Mouse (Mus musculus): ENCODE data around the gene Srbd1. TPM values are rescaled to one million over a fixed set of nuclear protein-coding genes. Genes with fewer than 3 reads are reported as not detected.

Gene Srbd1
- total RNA-seq, 2 experiments from 2014 or later: 13.0 to 13.6 TPM

- DNase-seq (ENCODE audit: low spot score in 2 of 2): no peak
These were observed 158.8 kb downstream of the Srbd1 start for GRCm38 (mm10) chr17:85986181-85986580.

GRCm38 (mm10) chr17:85985131-85985530 is 159.8 kb downstream of the Srbd1 start:
- no peak for DNase-seq (ENCODE audit: low spot score in 2 of 2)

- DNase-seq (ENCODE audit: low spot score in 2 of 2): no peak
These were observed 162.7 kb downstream of the Srbd1 start for GRCm38 (mm10) chr17:85982271-85982670.

- DNase-seq (ENCODE audit: low spot score in 2 of 2): no peak
These were observed 163.1 kb downstream of the Srbd1 start for GRCm38 (mm10) chr17:85981869-85982268.

- no peak for DNase-seq (ENCODE audit: low spot score in 2 of 2)
These were observed 166.1 kb downstream of the Srbd1 start for GRCm38 (mm10) chr17:85978876-85979275.

GRCm38 (mm10) chr17:85975077-85975476 is 169.9 kb downstream of the Srbd1 start:
- DNase-seq (ENCODE audit: low spot score in 2 of 2): no peak

GRCm38 (mm10) chr17:85974591-85974990 is 170.4 kb downstream of the Srbd1 start:
- no peak for DNase-seq (ENCODE audit: low spot score in 2 of 2)

GRCm38 (mm10) chr17:85971120-85971519 is 173.9 kb downstream of the Srbd1 start:
- no peak for DNase-seq (ENCODE audit: low spot score in 2 of 2)

GRCm38 (mm10) chr17:85961653-85962052 is 183.3 kb downstream of the Srbd1 start:
- DNase-seq (ENCODE audit: low spot score in 2 of 2): no peak

- DNase-seq (ENCODE audit: low spot score in 2 of 2): no peak
These were observed 193.2 kb downstream of the Srbd1 start for GRCm38 (mm10) chr17:85951771-85952170.

GRCm38 (mm10) chr17:85949919-85950505 is 195.0 kb downstream of the Srbd1 start:
- no peak for DNase-seq (ENCODE audit: low spot score in 2 of 2)

GRCm38 (mm10) chr17:85948911-85949909 is 195.8 kb downstream of the Srbd1 start:
- no peak for DNase-seq (ENCODE audit: low spot score in 2 of 2)

- no peak for DNase-seq (ENCODE audit: low spot score in 2 of 2)
These were observed 200.2 kb downstream of the Srbd1 start for GRCm38 (mm10) chr17:85944726-85945125.

- no peak for DNase-seq (ENCODE audit: low spot score in 2 of 2)
These were observed 200.9 kb downstream of the Srbd1 start for GRCm38 (mm10) chr17:85943994-85944640.

- DNase-seq (ENCODE audit: low spot score in 2 of 2): no peak
These were observed 201.4 kb downstream of the Srbd1 start for GRCm38 (mm10) chr17:85943551-85943981.

- DNase-seq (ENCODE audit: low spot score in 2 of 2): no peak
These were observed 201.9 kb downstream of the Srbd1 start for GRCm38 (mm10) chr17:85943071-85943470.

- DNase-seq (ENCODE audit: low spot score in 2 of 2): no peak
These were observed 202.9 kb downstream of the Srbd1 start for GRCm38 (mm10) chr17:85942123-85942522.

GRCm38 (mm10) chr17:85941141-85941738 is 203.7 kb downstream of the Srbd1 start:
- DNase-seq (ENCODE audit: low spot score in 2 of 2): no peak

- DNase-seq (ENCODE audit: low spot score in 2 of 2): no peak
These were observed 207.8 kb downstream of the Srbd1 start for GRCm38 (mm10) chr17:85937131-85937530.

GRCm38 (mm10) chr17:85935268-85935667 is 209.7 kb downstream of the Srbd1 start:
- DNase-seq (ENCODE audit: low spot score in 2 of 2): no peak
